Mouse (Mus musculus): ENCODE results near the gene Ptcra. TPM values are rescaled to one million over a fixed set of nuclear protein-coding genes. Genes with fewer than 3 reads are reported as not detected.
A peak's percentile ranks its signal among the peaks of the same experiment; 100 is the strongest.
"Not testable (repeated sequence)": the region's sequence is repeated elsewhere in the genome, so short reads cannot be mapped to it uniquely, and the experiment has no call there.

Gene Ptcra
- polyA plus RNA-seq (2015; fragmentation: Nextera tagmentation; extraction: Ambion mirVana): 0.18 and 0.39 TPM in 2 replicates

DNA sequence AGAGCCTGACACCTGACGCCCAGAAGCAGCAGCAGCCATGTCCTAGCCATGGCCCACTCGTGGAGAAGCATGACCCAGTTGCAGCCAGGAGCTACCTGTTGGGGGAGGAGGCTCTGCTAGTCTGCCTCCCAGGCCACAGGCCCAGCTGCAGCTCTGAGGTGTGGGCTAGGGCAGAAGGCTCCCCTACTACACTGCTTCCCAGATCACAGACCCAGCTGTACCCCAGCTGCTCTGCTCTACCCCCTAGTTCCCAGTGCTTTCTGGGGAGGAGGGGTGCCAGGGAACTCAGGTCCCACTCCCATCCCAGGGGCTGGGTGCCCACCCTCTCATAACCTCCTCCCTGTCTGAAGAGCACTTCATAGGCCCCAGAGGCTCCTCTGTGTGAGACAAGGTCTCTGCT, at the start of gene Ptcra:
TSS of gene Ptcra (minus strand) at position 169 of the 400 bp plus-strand sequence.
- no peak within 1 kb of the TSS for H3K4me3 ChIP-seq
- WGBS: 66% methylated on average over 2 of the region's 2 CpGs
- no peak for ATAC-seq (replicated peaks)
- no peaks in the 10 kb centered on the region for H3K9me3 ChIP-seq
- H3K9ac ChIP-seq: no peak within 1 kb of the TSS
- no peaks in the 10 kb centered on the region for H3K27me3 ChIP-seq (replicated peaks)
- H3K4me1 ChIP-seq: no peaks in the 10 kb centered on the region
- no peak within 1 kb of the TSS for H3K4me2 ChIP-seq
- H3K27ac ChIP-seq: no peak within 1 kb of the TSS
- H3K36me3 ChIP-seq (replicated peaks): no peaks in the 10 kb centered on the region

DNA sequence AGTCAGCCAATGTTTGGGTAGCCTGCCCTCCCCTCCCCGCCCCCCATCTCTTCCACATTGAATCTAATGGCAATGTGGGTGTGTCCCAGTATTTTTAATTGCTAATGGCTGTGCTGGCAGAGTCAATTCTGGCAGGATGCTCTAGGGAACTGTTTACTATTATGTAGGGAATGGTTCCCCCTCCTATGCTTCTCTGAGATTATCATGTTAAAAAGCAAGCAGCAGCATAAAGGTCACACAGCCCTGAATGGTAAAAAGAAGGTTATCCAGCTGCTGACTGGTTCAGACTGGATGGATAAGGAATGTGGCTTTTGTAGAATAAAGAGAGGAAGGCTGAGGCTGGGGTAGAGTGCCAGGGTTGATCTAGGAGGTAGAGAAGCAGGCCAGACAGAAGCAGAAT, 48.9 kb upstream of the Ptcra start:
- H3K4me3 ChIP-seq: no peak overlapping the region
- no peak for ATAC-seq (replicated peaks)

DNA sequence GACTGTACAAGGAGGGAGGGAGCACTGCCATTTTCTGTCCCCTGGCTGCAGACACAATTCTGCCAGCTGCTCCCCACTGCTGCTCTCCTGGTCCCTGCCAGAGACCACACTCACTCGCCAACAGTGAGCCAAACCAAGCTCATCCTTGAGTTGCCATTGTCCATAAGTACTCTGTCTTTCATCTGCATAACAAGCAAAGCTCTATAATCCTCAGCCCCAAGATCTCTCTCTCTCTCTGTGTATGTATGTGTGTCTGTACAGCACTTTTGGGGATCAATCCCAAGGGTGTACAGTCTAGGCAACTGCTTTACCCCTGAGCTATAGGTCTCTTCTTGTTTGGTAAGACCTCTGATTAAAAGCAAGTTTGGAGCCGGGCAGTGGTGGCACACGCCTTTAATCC, 47.2 kb upstream of the Ptcra start:
- H3K4me2 ChIP-seq: no peak overlapping the region
- no peaks in the 10 kb centered on the region for H3K27me3 ChIP-seq (replicated peaks)
- no peaks in the 10 kb centered on the region for H3K4me1 ChIP-seq
- H3K4me3 ChIP-seq: no peak overlapping the region
- WGBS: 79% methylated on average over 3 of the region's 3 CpGs
- peaks cover 59% of the 10 kb centered on the region for H3K36me3 ChIP-seq (replicated peaks)
- no peak overlapping the region for H3K27ac ChIP-seq
- no peaks in the 10 kb centered on the region for H3K9me3 ChIP-seq
- ATAC-seq (replicated peaks): no peak
- H3K9ac ChIP-seq: no peak overlapping the region

More for the DNA sequence above, 48.9 kb upstream of the Ptcra start:
- Histone ChIP-seq H3K36me3 (replicated peaks) (peaks cover 46% of the 10 kb centered on the region), H3K27ac (no peak overlapping the region), H3K4me2 (no peak overlapping the region), H3K4me1 (no peaks in the 10 kb centered on the region), H3K9me3 (no peaks in the 10 kb centered on the region), H3K27me3 (replicated peaks) (no peaks in the 10 kb centered on the region), H3K9ac (no peak overlapping the region)
- 80% methylated on average over 1 of the region's 1 CpGs for WGBS

DNA sequence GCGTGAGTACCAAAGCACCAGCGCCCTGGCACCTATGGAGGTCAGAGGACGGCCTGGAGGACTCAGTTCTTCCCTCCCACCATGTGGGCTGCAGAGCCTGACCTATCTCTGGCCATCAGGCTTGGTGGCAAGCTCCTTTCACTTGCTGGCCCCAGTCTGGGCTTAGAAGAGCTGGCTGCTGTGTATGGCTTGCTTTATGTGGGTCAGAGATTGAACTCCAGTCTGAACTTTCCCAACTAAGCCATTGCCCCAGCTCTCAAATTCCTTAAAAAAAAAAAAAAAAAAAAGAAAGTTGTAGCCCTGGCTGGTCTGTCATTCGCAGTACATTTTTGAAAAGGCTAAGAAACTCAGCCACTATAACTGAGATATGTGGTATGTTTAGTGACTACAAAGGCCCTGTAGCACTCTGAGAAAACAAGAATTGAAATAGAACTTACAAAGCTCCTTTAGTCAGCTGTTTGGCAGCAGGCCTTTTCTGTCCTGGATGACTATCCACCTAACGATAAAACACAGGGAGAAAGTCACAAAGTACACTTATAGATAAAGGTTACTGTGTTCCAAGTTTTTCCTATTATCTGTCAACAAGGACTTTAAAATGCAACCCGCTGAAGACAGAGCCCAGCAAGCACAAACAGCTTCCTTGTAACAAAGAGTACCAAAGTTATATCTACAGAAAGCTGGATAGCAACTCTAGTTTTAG, 45.8 kb upstream of the Ptcra start:
- H3K36me3 ChIP-seq (replicated peaks): peaks cover 59% of the 10 kb centered on the region
- WGBS: 86% methylated on average over 6 of the region's 6 CpGs

DNA sequence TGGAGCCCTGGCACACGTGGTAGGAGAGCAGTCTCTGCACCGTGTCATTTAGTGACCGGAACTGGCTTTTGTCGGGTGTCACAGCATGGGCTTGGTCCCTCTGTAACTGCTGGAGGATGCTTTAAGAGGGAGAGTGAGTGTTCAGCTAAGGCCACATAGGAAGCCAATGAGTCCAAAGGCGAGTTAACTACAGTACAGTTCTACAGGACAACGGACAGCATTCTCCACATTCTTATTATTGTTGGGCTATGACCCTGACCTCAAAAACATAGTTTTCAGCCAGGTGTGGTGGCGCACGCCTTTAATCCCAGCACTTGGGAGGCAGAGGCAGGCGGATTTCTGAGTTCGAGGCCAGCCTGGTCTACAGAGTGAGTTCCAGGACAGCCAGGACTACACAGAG, 44.9 kb upstream of the Ptcra start:
- Histone ChIP-seq H3K9ac (no peak overlapping the region), H3K36me3 (replicated peaks) (peaks cover 58% of the 10 kb centered on the region), H3K27me3 (replicated peaks) (no peaks in the 10 kb centered on the region), H3K27ac (no peak overlapping the region), H3K4me1 (no peaks in the 10 kb centered on the region), H3K4me3 (no peak overlapping the region), H3K4me2 (no peak overlapping the region), H3K9me3 (no peaks in the 10 kb centered on the region)
- no peak for ATAC-seq (replicated peaks)
- 94% methylated on average over 10 of the region's 10 CpGs for WGBS

More for the DNA sequence above, 45.8 kb upstream of the Ptcra start:
- no peak for ATAC-seq (replicated peaks)
- H3K27me3 ChIP-seq (replicated peaks): no peaks in the 10 kb centered on the region
- no peak overlapping the region for H3K4me3 ChIP-seq
- H3K9me3 ChIP-seq: no peaks in the 10 kb centered on the region
- no peaks in the 10 kb centered on the region for H3K4me1 ChIP-seq
- H3K4me2 ChIP-seq: no peak overlapping the region
- H3K27ac ChIP-seq: no peak overlapping the region
- H3K9ac ChIP-seq: no peak overlapping the region

DNA sequence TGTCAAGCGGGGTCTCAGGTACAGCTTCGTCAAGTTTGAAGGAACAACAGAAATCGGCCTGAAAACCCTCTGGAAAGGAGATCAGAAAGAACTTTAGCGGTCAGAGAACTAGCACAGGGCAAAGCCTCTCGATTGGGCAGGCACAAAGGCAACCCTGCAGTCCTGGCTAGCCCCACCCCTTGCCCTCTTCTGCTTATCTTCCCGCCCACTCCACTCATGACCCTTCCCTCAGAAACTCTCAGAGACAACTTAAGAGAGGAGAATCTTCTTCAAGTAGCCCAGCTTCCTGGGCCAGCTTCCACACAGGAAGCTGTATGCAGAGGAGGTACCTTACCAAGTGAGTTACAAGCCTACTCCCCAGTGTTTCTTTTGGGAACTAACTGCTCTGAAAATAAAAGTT, 38.2 kb upstream of the Ptcra start:
- Histone ChIP-seq H3K4me3 (no peak overlapping the region), H3K36me3 (replicated peaks) (peaks cover 43% of the 10 kb centered on the region), H3K4me1 (no peaks in the 10 kb centered on the region), H3K27ac (no peak overlapping the region), H3K9me3 (no peaks in the 10 kb centered on the region), H3K9ac (no peak overlapping the region), H3K4me2 (no peak overlapping the region), H3K27me3 (replicated peaks) (no peaks in the 10 kb centered on the region)
- WGBS: 88% methylated on average over 6 of the region's 6 CpGs
- no peak for ATAC-seq (replicated peaks)

DNA sequence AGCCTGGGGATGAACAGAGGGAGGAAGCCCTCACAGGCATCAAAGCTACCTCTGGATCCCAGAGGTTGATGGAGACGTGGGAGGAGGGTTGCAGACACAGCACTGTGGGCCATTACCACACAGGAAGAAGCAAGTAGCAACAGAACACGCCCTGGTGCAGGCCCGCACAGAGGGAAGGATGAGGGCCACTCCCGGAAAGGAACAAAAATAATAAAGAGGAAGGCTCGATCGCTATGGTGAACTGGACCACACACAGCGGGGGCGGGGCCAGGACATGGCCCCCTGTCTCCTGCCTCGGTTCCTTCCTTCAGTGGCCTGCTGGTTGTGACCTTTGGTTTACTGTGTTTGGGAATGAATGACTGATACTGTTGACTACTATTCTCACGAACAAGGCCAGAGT, 36.2 kb upstream of the Ptcra start:
- no peak overlapping the region for H3K9ac ChIP-seq
- H3K36me3 ChIP-seq (replicated peaks): peaks cover 35% of the 10 kb centered on the region
- WGBS: 83% methylated on average over 10 of the region's 10 CpGs
- H3K27ac ChIP-seq: no peak overlapping the region
- no peaks in the 10 kb centered on the region for H3K9me3 ChIP-seq
- ATAC-seq (replicated peaks): no peak
- no peak overlapping the region for H3K4me3 ChIP-seq
- H3K4me2 ChIP-seq: no peak overlapping the region
- H3K4me1 ChIP-seq: no peaks in the 10 kb centered on the region
- no peaks in the 10 kb centered on the region for H3K27me3 ChIP-seq (replicated peaks)

DNA sequence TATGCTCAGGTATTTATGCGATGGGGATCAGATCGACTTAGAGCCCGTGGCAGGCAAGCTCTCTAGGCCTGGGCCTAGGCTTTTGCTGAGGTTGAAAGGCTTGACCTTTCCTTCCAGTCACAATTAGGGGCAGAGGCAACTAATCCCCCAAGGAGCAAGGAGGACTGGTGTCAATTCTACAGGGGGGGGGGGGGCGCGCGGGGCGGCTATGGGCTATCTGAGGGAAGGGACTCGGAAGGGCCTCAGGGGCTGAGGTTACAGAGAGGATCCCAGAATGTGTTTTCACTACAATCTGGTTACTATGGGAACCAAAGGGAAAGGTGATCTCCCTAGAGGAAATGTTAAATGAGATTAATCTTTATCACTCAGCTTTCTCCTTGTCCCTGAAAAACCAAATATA, 33.9 kb upstream of the Ptcra start:
- no peaks in the 10 kb centered on the region for H3K27me3 ChIP-seq (replicated peaks)
- H3K27ac ChIP-seq: no peak overlapping the region
- H3K9me3 ChIP-seq: no peaks in the 10 kb centered on the region
- no peaks in the 10 kb centered on the region for H3K4me1 ChIP-seq
- no peak for ATAC-seq (replicated peaks)
- H3K36me3 ChIP-seq (replicated peaks): peaks cover 32% of the 10 kb centered on the region
- 18% methylated on average over 8 of the region's 8 CpGs for WGBS
- no peak overlapping the region for H3K4me2 ChIP-seq
- no peak overlapping the region for H3K4me3 ChIP-seq
- H3K9ac ChIP-seq: no peak overlapping the region

DNA sequence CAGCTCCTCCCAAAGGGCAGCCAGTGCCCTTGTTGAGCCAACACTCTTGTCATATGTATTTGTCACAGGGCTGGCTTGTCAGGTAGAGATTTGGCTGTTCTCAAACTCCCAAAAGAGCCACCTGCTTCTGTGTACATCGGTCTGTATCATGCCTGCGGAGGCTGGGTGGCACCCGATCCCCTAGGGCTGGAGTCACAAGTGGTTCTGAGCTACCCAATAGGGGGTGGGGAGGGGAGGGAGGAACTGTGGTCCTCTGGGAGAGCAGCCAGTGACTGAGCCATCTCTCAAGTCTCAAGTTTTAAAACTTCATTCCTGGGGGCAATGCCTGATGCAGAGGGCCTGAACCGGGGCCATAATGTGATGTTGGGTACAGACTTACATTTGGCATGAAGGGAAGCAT, 33.2 kb upstream of the Ptcra start:
- H3K9me3 ChIP-seq: no peaks in the 10 kb centered on the region
- no peak overlapping the region for H3K4me3 ChIP-seq
- no peak overlapping the region for H3K9ac ChIP-seq
- no peaks in the 10 kb centered on the region for H3K4me1 ChIP-seq
- WGBS: 92% methylated on average over 4 of the region's 4 CpGs
- peaks cover 28% of the 10 kb centered on the region for H3K36me3 ChIP-seq (replicated peaks)
- H3K27ac ChIP-seq: no peak overlapping the region
- no peaks in the 10 kb centered on the region for H3K27me3 ChIP-seq (replicated peaks)
- ATAC-seq (replicated peaks): no peak
- no peak overlapping the region for H3K4me2 ChIP-seq

DNA sequence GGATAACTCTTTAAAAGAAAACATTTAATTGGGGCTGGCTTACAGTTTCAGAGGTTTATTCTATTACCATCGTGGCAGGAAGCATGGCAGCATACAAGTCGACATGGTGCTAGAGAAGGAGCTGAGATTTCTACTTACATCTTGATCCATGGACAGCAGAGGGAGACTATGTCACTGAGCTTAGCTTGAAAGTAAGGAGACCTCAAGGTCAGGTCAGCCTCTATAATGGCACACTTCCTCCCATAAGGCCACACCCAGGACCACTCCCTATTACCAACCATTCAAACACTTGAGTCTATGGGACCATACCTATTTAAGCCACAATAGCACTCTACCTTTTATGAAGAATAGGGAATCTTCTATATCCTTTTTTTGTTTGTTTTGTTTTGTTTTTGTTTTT, 29.5 kb upstream of the Ptcra start:
- Histone ChIP-seq H3K27me3 (replicated peaks) (no peaks in the 10 kb centered on the region), H3K4me2 (no peak overlapping the region), H3K4me3 (no peak overlapping the region), H3K4me1 (no peaks in the 10 kb centered on the region), H3K27ac (no peak overlapping the region), H3K36me3 (replicated peaks) (no peaks in the 10 kb centered on the region), H3K9me3 (no peaks in the 10 kb centered on the region), H3K9ac (no peak overlapping the region)
- WGBS: 95% methylated on average over 2 of the region's 2 CpGs
- no peak for ATAC-seq (replicated peaks)

DNA sequence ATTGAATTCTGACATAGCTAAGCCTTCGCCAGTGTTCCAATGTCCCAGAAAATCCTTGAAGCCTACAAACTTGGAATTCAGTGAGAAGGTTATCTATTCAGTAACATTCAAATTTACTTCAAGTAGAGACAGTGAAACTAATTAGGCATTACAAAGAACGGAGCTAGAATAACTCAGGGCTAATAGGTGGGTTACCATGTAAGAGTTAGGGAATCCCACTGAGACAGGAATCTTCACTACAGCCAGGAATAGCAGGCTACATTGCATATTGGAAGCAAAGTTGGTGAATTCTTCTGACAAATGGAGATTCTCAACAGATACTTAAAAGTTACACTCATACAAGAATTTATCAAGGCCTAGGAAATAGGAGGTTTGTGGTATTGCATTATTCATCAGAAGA, 24.5 kb upstream of the Ptcra start:
- H3K36me3 ChIP-seq (replicated peaks); H3K27me3 ChIP-seq (replicated peaks); H3K4me1 ChIP-seq; H3K4me2 ChIP-seq; ATAC-seq (replicated peaks); H3K9me3 ChIP-seq; H3K4me3 ChIP-seq; H3K27ac ChIP-seq; H3K9ac ChIP-seq: not testable (repeated sequence)
- WGBS: 60% methylated on average over 2 of the region's 2 CpGs

DNA sequence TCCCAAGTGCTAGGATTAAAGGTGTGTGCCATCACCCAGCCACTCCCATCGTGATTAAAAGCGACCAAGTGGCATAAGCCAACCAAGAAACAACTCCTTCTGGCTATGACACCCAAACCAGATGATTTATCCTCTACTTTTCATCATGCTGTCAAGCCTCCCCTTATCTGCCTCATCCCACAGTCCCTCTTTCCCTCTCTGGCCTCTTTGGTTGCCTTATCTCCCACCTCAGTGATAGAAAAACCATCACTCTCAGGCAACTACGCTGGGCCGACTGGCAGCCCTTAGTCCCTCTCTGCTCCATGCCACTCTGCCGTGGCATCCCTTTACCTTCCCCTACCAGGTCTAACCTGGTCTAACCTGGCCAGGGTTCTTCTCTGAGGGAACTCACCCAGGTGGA, 23.4 kb upstream of the Ptcra start:
- Histone ChIP-seq H3K4me2 (no peak overlapping the region), H3K4me3 (no peak overlapping the region), H3K9ac (no peak overlapping the region), H3K36me3 (replicated peaks) (no peaks in the 10 kb centered on the region), H3K4me1 (0 out of 2 replicates have a peak, but pooled peaks cover 4% of the 10 kb centered on the region), H3K9me3 (no peaks in the 10 kb centered on the region), H3K27ac (no peak overlapping the region), H3K27me3 (replicated peaks) (no peaks in the 10 kb centered on the region)
- ATAC-seq (replicated peaks): no peak
- WGBS: 92% methylated on average over 5 of the region's 5 CpGs

DNA sequence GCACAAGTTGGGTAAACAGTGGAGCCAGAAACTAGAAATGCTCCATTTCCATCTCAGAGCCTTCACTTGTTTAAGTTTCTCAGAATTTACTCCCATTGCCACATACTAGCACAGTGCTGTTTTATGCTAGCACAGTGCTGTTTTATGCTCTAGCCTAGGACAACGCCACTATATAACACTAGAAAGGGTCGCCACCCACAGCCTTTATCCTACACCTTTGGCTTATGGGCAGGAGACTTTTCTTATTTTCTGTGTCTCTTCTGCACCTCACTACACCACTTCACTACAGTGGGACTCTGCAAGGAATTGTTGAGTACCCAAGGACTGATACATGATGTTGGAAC, 19.7 kb upstream of the Ptcra start:
- Histone ChIP-seq H3K9me3 (no peaks in the 10 kb centered on the region), H3K36me3 (replicated peaks) (peaks cover 22% of the 10 kb centered on the region; the same call in 1 of the 2 replicates), H3K4me1 (peaks cover 18% of the 10 kb centered on the region), H3K4me3 (peak overlapping the region; percentile 76), H3K27me3 (replicated peaks) (no peaks in the 10 kb centered on the region), H3K27ac (0 out of 2 replicates have a peak overlapping the region, but pooled peaks have one; percentile 90), H3K9ac (no peak overlapping the region), H3K4me2 (peak overlapping the region; percentile 74)
- ATAC-seq (replicated peaks): no peak; the same call in 1 of the 2 replicates
- 77% methylated on average over 2 of the region's 2 CpGs for WGBS
